Mouse (Mus musculus): ENCODE results near the gene Son.
A peak's percentile ranks its signal among the peaks of the same experiment; 100 is the strongest.

Gene Son

GRCm38 (mm10) chr16:91647461-91648219 is at the start of gene Son:
TSS of gene Son (plus strand) at chr16:91647506.
- DNase-seq (ENCODE audit: low spot score): peak; percentile 97

- peak; percentile 96 for DNase-seq (ENCODE audit: low spot score)
Measured at GRCm38 (mm10) chr16:91597672-91598010, 49.7 kb upstream of the Son start, which contains the start of gene Tmem50b. TSS of gene Tmem50b (minus strand) at chr16:91597800.

- DNase-seq (ENCODE audit: low spot score): no peak
Measured at GRCm38 (mm10) chr16:91599242-91599641, 48.1 kb upstream of the Son start.

GRCm38 (mm10) chr16:91601081-91601480 is 46.2 kb upstream of the Son start:
- DNase-seq (ENCODE audit: low spot score): no peak

GRCm38 (mm10) chr16:91601693-91602092 is 45.6 kb upstream of the Son start:
- DNase-seq (ENCODE audit: low spot score): no peak

GRCm38 (mm10) chr16:91605156-91605555 is 42.1 kb upstream of the Son start:
- no peak for DNase-seq (ENCODE audit: low spot score)

- no peak for DNase-seq (ENCODE audit: low spot score)
Measured at GRCm38 (mm10) chr16:91606958-91607357, 40.3 kb upstream of the Son start.

GRCm38 (mm10) chr16:91609501-91610245 is 37.6 kb upstream of the Son start:
- peak; percentile 32 for DNase-seq (ENCODE audit: low spot score)

- DNase-seq (ENCODE audit: low spot score): no peak
Measured at GRCm38 (mm10) chr16:91611248-91611647, 36.1 kb upstream of the Son start.

- DNase-seq (ENCODE audit: low spot score): no peak
Measured at GRCm38 (mm10) chr16:91612525-91612924, 34.8 kb upstream of the Son start.

GRCm38 (mm10) chr16:91614552-91614951 is 32.8 kb upstream of the Son start:
- DNase-seq (ENCODE audit: low spot score): no peak

- DNase-seq (ENCODE audit: low spot score): peak; percentile 50
Measured at GRCm38 (mm10) chr16:91618511-91619501, 28.5 kb upstream of the Son start, which contains the start of gene Dnajc28. TSS of gene Dnajc28 (minus strand) at chr16:91619026.

GRCm38 (mm10) chr16:91620185-91620584 is 27.1 kb upstream of the Son start:
- no peak for DNase-seq (ENCODE audit: low spot score)

GRCm38 (mm10) chr16:91620991-91621390 is 26.3 kb upstream of the Son start:
- DNase-seq (ENCODE audit: low spot score): no peak

- DNase-seq (ENCODE audit: low spot score): no peak
Measured at GRCm38 (mm10) chr16:91623074-91623473, 24.2 kb upstream of the Son start.

- no peak for DNase-seq (ENCODE audit: low spot score)
Measured at GRCm38 (mm10) chr16:91627831-91628230, 19.5 kb upstream of the Son start.

- DNase-seq (ENCODE audit: low spot score): no peak
Measured at GRCm38 (mm10) chr16:91628673-91629072, 18.6 kb upstream of the Son start.

GRCm38 (mm10) chr16:91629749-91630148 is 17.6 kb upstream of the Son start:
- DNase-seq (ENCODE audit: low spot score): no peak

- no peak for DNase-seq (ENCODE audit: low spot score)
Measured at GRCm38 (mm10) chr16:91630584-91630983, 16.7 kb upstream of the Son start.

- peak; percentile 38 for DNase-seq (ENCODE audit: low spot score)
Measured at GRCm38 (mm10) chr16:91632439-91632838, 14.9 kb upstream of the Son start.

- no peak for DNase-seq (ENCODE audit: low spot score)
Measured at GRCm38 (mm10) chr16:91632940-91633339, 14.4 kb upstream of the Son start.

GRCm38 (mm10) chr16:91633641-91634040 is 13.7 kb upstream of the Son start:
- DNase-seq (ENCODE audit: low spot score): no peak

Data from MN1 (cell line).